Mouse (Mus musculus): Measurements from ENCODE around the gene Gpr153. TPM values are rescaled to one million over a fixed set of nuclear protein-coding genes. Genes with fewer than 3 reads are reported as not detected.

The Gpr153 gene
- total and polyA plus RNA-seq, 3 experiments, result 0.08 TPM; not detected in 2

DNA sequence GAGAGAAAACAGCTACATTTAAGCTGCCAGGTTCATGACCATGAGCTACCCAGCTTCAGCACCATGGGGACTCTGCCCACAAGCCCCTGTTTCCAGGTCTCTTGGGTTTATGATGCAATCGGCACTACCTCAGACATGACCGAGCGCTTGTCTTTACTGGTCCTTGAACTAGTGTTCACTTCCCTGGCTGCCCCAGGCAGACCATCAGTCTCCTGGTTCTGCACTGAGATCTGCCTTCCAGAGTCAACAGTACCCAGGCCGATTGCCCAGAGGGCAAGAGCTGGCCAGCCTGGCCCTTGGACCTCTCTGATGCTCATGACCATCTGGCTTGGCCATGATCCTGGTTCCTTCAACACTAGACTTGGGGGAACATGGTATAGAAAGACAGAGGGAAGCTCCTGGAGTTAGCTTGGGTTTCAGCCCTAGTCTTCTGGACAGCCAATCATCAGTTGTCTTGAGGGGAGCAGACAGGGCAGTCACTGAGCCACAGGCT lies 41.6 kb upstream of the Gpr153 start:
- Histone ChIP-seq H3K9ac (ENCODE audit: control insufficient read depth, low read depth, low read length, poor library complexity, severe bottlenecking) (no peak overlapping the region), H3K4me3 (ENCODE audit: control insufficient read depth in 1 of 2, insufficient read depth in 1 of 2, low read depth in 2 of 2, low read length in 2 of 2) (no peak overlapping the region), H3K36me3 (ENCODE audit: control insufficient read depth in 1 of 2, insufficient read depth in 2 of 2, low read length in 2 of 2) (no peaks in the 10 kb centered on the region; a peak in 1 of 4 replicates), H3K4me1 (ENCODE audit: control insufficient read depth in 1 of 2, insufficient read depth in 2 of 2, low read length in 2 of 2) (no peaks in the 10 kb centered on the region), H3K9me3 (replicated peaks; ENCODE audit: insufficient read depth, low read length) (no peaks in the 10 kb centered on the region), H3K79me2 (ENCODE audit: control insufficient read depth, insufficient read depth, low read length, poor library complexity) (no peaks in the 10 kb centered on the region), H3K27me3 (ENCODE audit: control insufficient read depth in 1 of 2, insufficient read depth in 2 of 2, low read length in 2 of 2) (no peaks in the 10 kb centered on the region), H3K27ac (ENCODE audit: control insufficient read depth, low read depth, low read length) (no peak overlapping the region)
- TF ChIP-seq POLR2AphosphoS2 (IDR thresholded peaks at IDR 0.05; ENCODE audit: low read length), result no peak
- TF ChIP-seq TAL1 (IDR thresholded peaks at IDR 0.05; ENCODE audit: low read length), result no peak
- TF ChIP-seq POLR2A (IDR thresholded peaks at IDR 0.05; ENCODE audit: control insufficient read depth in 1 of 2, insufficient read depth in 1 of 2, low read depth in 1 of 2, low read length in 2 of 2, poor library complexity in 1 of 2), result no peak
- no peak for TF ChIP-seq MEF2A (IDR thresholded peaks at IDR 0.05; ENCODE audit: extremely low read depth, insufficient replicate concordance, low read depth, low read length, poor library complexity, severe bottlenecking)
- TF ChIP-seq E2F4 (IDR thresholded peaks at IDR 0.05; ENCODE audit: borderline replicate concordance, low read depth, low read length), result no peak
- TF ChIP-seq MYB (IDR thresholded peaks at IDR 0.05; ENCODE audit: low read depth, low read length), result no peak
- TF ChIP-seq RAD21 (IDR thresholded peaks at IDR 0.05; ENCODE audit: low read depth, low read length), result no peak
- no peak for TF ChIP-seq MXI1 (IDR thresholded peaks at IDR 0.05; ENCODE audit: low read depth, low read length)
- no peak for TF ChIP-seq SIN3A (IDR thresholded peaks at IDR 0.05; ENCODE audit: low read length)
- no peak for TF ChIP-seq NELFE (IDR thresholded peaks at IDR 0.05; ENCODE audit: low read depth, low read length)
- TF ChIP-seq MAFK (IDR thresholded peaks at IDR 0.05; ENCODE audit: borderline replicate concordance, low read depth, low read length), result no peak
- TF ChIP-seq USF2 (IDR thresholded peaks at IDR 0.05; ENCODE audit: borderline replicate concordance in 1 of 2, insufficient read depth in 1 of 2, low read depth in 1 of 2, low read length in 2 of 2), result no peak
- TF ChIP-seq POLR2AphosphoS5 (IDR thresholded peaks at IDR 0.05; ENCODE audit: borderline replicate concordance, low read depth, low read length), result no peak
- no peak for TF ChIP-seq TCF12 (IDR thresholded peaks at IDR 0.05; ENCODE audit: low read depth, low read length)
- no peak for TF ChIP-seq HCFC1 (IDR thresholded peaks at IDR 0.05; ENCODE audit: low read depth, low read length)
- no peak for TF ChIP-seq UBTF (IDR thresholded peaks at IDR 0.05; ENCODE audit: borderline replicate concordance, insufficient read depth, low read depth, low read length)
- TF ChIP-seq MAZ (IDR thresholded peaks at IDR 0.05; ENCODE audit: low read depth, low read length), result no peak
- no peak for TF ChIP-seq ETS1 (IDR thresholded peaks at IDR 0.05; ENCODE audit: low read depth, low read length)
- no peak for TF ChIP-seq EP300 (IDR thresholded peaks at IDR 0.05; ENCODE audit: low read depth in 1 of 2, low read length in 2 of 2)
- no peak for DNase-seq (ENCODE audit: low read depth, low spot score)

DNA sequence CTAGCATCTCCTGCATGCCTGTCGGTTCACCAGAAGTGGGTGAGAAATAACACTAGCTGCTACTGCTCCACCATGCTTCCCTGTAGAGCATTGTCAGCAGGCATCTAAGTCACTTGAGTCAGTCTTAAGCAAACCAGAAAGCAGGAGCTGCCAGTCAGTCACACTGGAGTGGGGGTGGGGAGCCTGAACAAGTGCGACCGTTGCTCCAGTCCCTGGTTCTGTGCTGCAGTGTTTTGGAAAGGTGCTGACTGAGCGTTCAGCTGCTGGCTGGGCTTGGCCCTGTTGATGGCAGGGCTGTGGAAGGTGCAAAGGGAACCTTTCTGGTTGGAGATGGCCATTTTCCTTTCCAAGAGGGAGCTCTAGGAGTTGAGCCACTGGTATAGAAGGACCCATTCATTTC lies 34.1 kb upstream of the Gpr153 start:
- no peaks in the 10 kb centered on the region for H3K27me3 ChIP-seq (ENCODE audit: control insufficient read depth in 1 of 2, insufficient read depth in 2 of 2, low read length in 2 of 2)
- H3K4me3 ChIP-seq (ENCODE audit: control insufficient read depth in 1 of 2, insufficient read depth in 1 of 2, low read depth in 2 of 2, low read length in 2 of 2), result no peak overlapping the region
- H3K79me2 ChIP-seq (ENCODE audit: control insufficient read depth, insufficient read depth, low read length, poor library complexity), result no peaks in the 10 kb centered on the region
- no peaks in the 10 kb centered on the region; a peak in 1 of 4 replicates for H3K36me3 ChIP-seq (ENCODE audit: control insufficient read depth in 1 of 2, insufficient read depth in 2 of 2, low read length in 2 of 2)
- no peak for DNase-seq (ENCODE audit: low read depth, low spot score)
- no peaks in the 10 kb centered on the region for H3K4me1 ChIP-seq (ENCODE audit: control insufficient read depth in 1 of 2, insufficient read depth in 2 of 2, low read length in 2 of 2)
- H3K9ac ChIP-seq (ENCODE audit: control insufficient read depth, low read depth, low read length, poor library complexity, severe bottlenecking), result no peak overlapping the region
- no peak overlapping the region for H3K27ac ChIP-seq (ENCODE audit: control insufficient read depth, low read depth, low read length)
- TF ChIP-seq MEF2A (IDR thresholded peaks at IDR 0.05; ENCODE audit: extremely low read depth, insufficient replicate concordance, low read depth, low read length, poor library complexity, severe bottlenecking), result no peak
- TF ChIP-seq HCFC1 (IDR thresholded peaks at IDR 0.05; ENCODE audit: low read depth, low read length), result no peak
- no peaks in the 10 kb centered on the region for H3K9me3 ChIP-seq (replicated peaks; ENCODE audit: insufficient read depth, low read length)

Measured in MEL (cell line).